Mouse (Mus musculus) cerebellum, postnatal 14 days (tissue): ENCODE data around the gene Slc24a2.

Experiments
- DNase-seq, 2 experiments: peaks; one replicate each; pipeline ENCODE4 v3.0.0; 2021; ENCODE audit warnings: mixed read lengths in 2 of 2

Slc24a2 gene

DNA sequence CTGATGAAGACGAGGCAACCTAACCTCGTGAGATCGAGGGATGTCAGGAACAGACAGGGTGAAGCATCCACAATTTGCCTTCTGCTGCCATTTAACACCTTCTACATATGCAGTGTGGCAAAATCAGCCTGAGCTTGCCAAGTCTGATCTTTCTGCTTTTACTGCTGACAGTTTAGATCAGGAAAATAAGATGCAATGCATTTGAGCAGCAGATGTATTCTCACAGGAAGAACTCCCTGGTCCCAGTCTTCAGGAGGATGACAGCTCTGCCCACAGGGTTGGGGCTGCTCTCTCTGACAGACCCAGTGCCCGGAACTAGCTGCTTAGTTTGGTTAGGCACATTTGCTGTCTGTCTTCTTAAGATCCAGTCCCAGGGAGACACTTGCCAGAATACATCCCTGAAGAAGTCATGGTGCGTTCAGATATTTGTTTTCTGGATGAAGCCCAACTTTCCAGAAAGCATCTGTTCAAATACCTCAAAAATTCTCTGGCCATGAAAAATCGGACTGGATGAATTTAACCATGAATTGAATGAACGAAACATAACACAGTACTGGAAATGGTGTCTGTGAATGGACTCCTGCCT is 188.8 kb downstream of the Slc24a2 start:
- DNase-seq: no peak

DNA sequence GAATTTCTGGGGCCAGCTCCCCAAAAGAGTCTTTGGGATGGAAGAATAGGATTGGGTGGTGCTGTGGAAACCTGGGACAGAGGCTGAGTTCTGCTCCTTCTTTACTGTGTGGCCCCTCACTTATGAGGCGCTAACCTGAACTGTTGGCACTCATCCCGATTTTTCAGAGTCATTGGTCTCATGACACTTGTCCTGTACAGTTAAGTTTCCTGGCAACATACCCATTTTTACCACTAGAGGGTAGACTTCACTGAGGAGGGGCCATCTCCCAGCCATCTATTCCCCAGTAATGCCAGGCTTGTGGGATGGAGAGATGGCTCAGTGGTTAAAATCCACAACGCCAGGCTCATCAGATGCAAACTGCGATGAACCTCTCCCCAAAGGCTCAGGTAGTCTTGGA is 192.7 kb downstream of the Slc24a2 start:
- DNase-seq: no peak

DNA sequence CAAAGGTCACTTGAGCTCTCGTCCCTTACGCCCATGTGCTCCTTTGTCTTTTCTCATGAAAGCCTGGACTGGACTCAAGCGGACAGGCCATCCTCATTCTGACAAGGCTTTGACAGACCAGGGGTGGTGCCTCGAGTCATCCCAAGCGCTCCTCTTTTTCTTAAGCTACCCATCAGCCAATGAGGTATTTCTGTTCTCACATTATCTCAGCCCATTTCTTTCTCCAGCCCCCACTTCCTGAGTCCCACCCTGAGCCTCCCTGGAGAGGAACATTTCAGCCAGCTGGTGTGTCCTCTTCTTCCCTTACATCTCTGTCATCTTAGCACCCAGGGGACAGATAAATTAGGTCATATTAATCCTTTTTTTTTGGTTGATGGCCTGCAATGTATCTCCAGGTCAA is 193.8 kb downstream of the Slc24a2 start:
- no peak for DNase-seq

GRCm38 (mm10) chr4:87035701-87036100 is 194.6 kb downstream of the Slc24a2 start:
- DNase-seq: no peak

GRCm38 (mm10) chr4:87032632-87033031 is 197.6 kb downstream of the Slc24a2 start:
- DNase-seq: no peak

DNA sequence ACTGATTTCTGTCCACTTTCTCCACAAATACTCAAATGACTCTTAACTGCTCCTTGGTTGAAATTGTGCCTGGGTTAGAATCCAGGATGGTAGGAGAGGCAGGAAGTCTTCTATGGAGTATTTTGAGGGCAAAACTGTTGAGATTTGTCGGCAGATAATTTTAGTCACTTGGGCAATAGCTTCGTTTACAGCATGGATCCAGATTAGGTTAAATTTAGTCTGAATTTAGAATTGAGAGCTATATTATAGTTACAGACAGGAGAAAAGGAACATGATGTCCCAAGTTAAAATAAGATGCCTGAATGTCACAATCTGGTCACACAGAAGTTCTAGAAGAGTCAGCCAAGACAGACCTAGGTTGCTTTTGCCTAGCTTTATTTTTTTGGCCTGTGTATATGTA is 199.2 kb downstream of the Slc24a2 start:
- no peak for DNase-seq

- peak; percentile 78 to 79 for DNase-seq
Observed at GRCm38 (mm10) chr4:87026311-87027151, 203.7 kb downstream of the Slc24a2 start.

GRCm38 (mm10) chr4:87024556-87024955 is 205.7 kb downstream of the Slc24a2 start:
- no peak for DNase-seq

- peak in 1 of 2 experiments; percentile 34 for DNase-seq
Observed at GRCm38 (mm10) chr4:87021542-87021941, 208.7 kb downstream of the Slc24a2 start.

GRCm38 (mm10) chr4:87019486-87020105 is 210.7 kb downstream of the Slc24a2 start:
- no peak for DNase-seq

DNA sequence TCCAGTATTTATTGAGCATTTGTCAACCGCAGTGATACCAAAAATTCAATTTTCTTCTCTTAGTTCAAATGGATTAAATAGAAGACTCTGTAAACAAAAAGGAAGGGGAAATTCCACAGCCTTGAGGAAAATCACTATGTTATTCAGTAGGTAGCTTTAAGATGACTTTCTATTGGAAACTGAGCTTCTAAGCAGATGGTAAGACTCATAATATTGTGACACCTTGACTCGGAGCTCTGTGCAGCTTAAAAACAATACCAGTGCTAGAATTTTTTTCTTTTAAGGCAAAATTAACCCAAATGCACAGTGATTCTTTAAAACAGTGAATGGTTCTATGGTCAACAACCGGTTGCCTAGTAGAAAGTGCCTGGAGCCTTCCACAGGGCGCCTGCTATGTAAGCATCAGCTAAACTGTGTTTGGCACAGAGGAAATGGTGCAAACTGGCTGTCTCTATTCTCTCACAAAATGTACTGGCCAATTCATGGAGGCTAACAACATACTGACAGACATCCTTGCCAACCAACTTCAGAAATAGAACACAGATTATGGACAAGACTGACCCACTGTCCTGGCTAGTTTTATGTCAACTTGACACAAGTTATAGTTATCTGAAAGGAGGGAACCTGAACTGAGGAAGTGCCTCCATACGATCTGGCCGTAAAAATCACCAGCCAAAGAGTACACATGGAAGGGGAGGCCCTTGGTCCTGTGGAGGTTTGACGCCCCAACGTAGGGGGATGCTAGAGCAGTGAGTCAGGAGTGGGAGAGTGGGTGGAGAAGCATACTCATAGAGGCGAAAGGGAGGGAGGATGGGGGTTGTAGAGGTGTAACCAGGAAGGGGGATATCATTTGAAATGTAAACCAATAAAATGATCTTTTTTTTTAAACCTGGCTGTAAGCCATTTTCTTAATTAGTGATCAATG is 211.9 kb downstream of the Slc24a2 start:
- no peak for DNase-seq

DNA sequence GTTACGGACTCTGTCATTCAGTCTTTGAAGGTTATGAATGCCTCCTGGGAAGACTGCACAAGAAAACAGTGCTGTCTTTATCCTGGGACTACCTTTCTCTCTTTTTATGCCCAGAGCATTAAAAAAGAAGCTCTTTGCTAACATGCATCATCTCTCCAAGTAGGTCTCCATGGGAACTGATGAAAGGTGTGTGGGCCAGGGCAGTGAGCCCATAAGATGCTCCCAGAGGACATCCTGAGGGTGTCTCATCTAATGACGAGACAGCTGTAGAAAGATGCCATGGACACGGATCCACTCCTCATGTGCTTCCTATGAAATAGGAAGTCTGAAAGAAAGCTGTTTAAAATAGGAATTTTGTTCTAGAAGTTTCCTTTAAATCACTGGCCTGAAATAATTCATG is 212.8 kb downstream of the Slc24a2 start:
- peak in 1 of 2 experiments; percentile 26 for DNase-seq

- peak; percentile 62 to 79 for DNase-seq
Observed at GRCm38 (mm10) chr4:87015746-87016145, 214.5 kb downstream of the Slc24a2 start.

DNA sequence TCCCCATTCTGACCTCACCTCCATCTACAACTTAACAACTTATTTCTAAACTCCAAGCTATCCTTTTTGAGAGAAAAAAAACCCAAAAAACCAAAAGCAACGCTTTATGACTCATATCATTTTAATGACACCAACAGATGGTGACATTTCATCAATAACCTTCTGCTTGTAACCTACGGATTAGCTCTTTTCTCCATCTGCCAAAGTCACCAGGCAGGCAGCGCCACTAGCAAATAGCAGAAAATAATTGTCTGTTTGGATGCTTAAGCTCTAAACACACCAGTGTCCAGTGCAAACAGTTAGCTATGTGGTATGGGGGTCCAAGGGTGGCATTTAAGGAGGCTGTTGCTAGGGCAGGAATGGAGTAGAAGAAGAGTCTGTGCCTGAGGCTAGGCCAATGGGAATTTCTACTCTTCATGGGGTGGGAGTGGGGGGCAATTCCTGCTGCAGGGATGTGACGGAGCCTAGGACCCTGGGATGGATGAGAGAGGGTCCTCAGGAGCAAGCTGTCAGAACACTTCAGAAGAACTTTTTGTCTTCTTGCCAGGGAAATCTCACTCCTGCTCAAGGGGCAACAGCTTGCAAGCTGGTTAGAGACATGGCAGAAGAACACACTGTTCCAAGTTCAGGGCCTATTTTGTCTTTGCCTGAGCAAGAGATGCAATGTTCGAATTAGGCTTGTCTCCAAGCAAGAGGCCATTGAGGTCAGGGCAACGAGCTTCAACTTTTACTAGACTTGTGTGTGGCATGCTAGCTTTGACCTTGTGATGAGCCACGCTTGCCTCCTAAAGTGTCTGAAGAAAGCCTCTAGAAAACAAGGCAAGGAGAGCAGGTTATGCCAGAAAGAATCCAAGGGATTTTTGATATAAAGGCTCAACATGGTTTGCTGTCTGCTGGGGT is 216.3 kb downstream of the Slc24a2 start:
- DNase-seq: peak; percentile 26 to 44

DNA sequence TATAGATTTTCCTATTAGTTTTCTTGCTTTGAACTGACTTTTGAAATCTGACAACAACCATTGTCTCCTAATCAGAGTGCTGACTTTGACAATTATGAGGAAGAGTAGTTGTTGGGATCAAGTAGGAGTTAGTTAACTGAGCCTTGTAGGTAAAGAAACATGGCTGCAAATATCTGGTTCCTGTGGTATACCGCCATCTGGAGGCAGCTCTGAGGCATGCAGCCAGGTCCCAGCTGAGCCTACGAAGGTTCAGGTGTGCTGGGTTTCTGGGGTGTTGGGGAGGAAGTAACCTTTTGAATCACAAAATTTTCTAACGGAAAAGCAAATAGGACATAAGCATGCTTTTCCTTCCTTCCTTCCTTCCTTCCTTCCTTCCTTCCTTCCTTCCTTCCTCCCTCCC is 237.8 kb downstream of the Slc24a2 start:
- DNase-seq: no peak

DNA sequence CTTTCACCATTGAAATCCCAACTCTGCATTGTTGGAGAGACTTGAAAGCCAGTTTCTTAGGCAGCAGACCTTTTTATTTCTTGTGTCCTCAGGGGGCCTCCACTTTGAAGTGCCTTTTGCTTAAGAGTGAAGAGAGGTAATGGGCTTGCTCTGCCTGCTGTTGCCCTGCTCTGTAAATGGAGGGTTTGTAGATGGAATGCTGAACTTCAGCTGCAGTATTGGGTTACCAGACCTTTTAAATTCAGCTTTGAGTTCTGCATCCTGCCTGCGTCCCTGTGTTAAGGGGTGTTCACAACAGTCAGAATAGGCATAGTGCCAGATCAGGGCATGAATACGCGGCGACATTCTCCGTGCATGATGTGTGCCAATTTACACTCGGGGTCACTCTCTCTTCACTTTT is 241.0 kb downstream of the Slc24a2 start:
- no peak for DNase-seq

GRCm38 (mm10) chr4:86987846-86988245 is 242.4 kb downstream of the Slc24a2 start:
- no peak for DNase-seq

DNA sequence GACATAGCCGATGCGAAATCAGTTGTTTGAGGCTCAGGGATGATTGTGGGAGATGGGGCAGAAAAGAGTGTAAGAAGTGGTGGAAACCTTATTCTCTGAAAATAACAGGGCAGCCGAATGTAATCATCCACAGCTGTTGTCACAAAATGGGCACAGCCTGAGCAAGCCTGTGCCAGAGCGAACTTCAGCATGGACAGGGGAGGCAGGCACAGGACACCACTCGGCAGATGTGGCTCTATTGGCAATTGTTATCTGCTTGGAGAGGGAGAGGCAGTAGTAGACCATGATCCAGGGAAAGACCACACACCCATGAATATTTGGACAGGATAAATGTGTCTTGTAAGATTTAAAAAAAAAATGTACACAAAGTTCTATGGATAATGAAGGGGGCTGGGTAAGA is 253.0 kb downstream of the Slc24a2 start:
- DNase-seq: no peak

DNA sequence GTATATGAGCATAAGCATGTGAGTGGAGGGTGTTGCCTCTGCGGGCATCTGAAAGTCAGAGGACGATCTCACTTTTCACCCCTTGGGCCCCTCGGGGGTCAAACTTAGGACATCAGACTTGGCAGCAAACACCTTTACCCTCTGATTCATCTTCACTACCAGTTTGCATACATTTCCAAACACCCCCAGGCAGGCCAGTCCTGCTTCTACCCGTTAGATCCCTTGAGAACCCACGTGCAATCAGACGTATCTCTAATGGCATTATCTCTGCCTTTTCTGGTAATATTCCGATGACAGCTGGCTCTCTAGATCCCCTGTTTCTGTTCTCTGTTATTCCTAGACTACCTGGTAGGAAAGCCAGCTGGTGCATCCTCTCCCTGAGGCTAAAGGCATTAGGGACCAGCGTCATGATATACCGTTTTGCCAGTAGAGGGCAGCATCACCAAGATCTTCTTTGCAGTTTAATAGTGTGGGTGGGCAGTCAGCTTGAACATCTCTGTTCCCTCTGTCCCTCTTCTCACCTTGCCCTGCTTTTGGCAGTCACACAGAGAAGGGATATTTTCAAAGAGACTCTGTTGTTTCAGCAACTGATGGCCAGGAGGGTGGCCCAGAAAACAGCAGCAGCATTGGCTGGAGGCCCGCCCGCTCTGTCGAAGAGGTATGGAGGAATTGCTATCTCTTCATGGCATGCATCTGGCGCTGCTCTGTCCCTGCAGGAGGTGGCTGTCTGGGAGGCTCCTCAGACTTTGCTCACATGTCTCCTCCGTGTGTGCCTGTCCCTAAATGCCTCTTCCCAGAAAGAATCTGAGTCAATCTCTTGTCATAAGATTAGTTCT is 272.5 kb downstream of the Slc24a2 start:
- DNase-seq: peak; percentile 88 to 90

- DNase-seq: no peak
Observed at GRCm38 (mm10) chr4:86955448-86955847, 274.8 kb downstream of the Slc24a2 start.

DNA sequence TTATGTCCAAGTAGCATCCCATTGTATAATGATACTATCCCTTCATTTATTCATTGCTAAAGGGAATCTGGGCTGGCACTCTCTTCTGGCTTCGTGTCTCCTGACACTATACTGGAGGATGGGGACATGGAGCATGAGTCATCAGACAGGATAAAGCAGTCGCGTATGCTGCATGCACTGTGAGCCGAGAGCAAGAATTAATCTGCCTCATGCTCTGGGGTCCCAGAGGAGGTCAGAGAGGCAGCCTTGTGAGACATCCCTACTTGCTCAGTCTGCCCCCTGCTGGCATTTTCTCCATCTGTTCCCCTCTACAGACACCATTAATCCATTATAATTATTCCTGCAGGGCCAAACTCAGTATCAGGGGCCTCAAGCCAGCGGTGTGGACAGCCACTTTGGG is 276.8 kb downstream of the Slc24a2 start:
- DNase-seq: peak in 1 of 2 experiments; percentile 14
